Mouse (Mus musculus) cerebellum, postnatal 4 days (tissue): Measurements from ENCODE around the gene Col4a1.
A peak's percentile ranks its signal among the peaks of the same experiment; 100 is the strongest.

Source experiments
- DNase-seq, 2 experiments: peaks; one replicate each; pipeline ENCODE4 v3.0.0; 2022; ENCODE audit warnings: low spot score in 2 of 2, mixed read lengths in 1 of 2

Gene Col4a1

DNA sequence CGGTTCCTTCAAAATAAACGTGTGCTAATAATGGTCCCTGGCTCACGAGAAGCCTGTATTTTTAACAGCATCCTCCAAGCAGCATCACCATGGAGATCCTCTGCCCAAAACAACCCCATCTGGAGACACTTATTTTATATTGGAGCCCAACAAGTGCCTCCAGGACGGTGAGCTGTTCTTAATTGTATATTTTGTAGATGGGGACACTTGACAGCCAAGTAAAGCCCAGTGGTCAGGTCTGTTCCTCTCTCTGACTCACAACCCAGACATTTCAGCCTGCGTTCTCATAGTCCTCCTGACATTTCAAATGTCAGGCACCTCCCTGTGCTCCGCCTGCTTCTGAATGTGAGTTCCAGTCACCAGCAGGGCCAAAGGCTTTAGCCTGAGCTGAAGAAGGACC is 43.9 kb downstream of the Col4a1 start:
- no peak for DNase-seq

DNA sequence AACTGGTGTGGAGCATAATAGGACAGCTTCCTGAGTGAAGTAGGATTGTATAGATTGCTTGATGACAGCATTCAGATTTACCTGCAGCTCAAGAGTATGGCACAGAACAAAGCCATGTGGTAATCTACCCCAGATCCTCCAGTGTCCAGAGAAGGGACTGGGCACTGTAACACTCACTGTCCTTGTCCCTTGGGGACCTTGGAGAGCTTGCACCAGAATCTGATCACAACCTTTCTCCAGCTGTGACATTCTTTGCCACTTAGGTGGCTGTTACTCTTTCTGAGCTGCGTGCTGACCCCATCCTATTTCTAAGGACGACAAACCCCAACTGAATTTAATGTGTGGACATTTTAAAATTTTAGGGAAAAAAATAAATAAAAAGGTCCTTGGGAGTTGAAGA is 46.2 kb downstream of the Col4a1 start:
- no peak for DNase-seq

DNA sequence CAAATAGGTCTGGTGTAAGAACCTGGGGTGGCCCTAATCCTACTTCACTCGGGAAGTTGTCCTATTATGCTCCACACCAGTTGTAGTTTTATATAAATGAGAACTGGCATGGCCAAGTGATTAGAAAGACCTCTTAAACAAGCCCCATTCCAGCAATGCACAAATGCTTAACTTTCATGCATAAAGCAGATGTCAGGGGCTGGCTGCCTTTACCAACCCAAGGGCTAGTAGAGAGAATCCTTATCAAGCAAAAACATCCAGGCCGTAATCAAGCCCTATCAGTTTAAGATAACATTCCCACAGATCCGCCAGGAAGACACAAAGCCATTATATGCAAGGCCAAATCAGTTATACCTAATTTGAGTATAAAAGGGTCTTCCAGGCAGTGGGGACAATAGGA is 46.7 kb downstream of the Col4a1 start:
- DNase-seq = no peak

DNA sequence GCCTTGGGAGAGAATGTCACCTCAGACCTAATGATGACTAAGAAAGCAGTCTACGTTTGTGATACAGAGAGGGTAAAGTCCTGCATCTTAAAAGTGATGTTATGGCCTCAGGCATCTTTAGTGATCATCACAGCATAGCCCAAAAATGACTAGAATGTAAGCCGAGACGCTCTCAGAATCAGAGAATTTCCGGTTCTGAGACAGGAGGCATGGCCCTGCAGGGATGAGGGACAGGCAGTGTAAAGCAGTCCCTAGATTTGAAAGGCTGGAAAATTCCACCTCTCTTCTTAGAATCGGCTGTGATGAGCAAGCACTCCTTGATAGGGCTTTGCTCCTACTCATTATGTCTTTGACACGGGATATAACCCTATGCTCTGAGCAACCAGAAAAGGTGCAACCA is 48.8 kb downstream of the Col4a1 start:
- no peak for DNase-seq

DNA sequence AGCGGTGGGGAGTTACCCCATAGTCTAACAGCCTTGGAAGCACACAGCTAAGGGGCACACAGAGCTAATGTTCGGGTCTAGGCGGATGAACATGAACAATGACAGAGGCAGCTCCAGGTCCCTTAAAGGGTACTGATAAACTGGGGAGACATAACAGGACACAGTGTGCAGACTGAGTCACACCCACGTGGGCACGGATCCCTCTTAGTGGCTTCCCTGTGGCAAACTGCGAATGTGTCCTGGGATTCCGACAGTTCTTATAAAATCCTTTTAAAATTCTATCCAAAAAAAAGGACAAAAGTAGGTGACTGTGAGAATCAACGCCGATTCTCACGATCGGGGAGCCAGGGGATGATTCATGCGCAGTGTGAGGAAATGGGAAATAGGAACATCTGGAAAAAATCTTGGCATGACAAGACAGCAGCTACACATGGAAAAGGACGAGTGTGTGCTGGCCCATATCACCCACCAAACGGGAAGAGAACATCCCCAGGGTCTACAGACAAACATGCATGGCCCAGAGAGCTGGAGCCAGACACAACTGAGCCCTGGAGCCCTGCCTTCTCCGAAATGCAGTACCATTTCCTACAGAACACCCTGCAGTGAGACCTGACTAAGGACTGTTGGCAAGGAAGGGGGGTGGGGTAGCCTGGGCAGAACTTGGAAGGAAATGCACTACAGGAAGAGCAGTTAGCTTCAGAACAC is 50.4 kb downstream of the Col4a1 start:
- DNase-seq = no peak

DNA sequence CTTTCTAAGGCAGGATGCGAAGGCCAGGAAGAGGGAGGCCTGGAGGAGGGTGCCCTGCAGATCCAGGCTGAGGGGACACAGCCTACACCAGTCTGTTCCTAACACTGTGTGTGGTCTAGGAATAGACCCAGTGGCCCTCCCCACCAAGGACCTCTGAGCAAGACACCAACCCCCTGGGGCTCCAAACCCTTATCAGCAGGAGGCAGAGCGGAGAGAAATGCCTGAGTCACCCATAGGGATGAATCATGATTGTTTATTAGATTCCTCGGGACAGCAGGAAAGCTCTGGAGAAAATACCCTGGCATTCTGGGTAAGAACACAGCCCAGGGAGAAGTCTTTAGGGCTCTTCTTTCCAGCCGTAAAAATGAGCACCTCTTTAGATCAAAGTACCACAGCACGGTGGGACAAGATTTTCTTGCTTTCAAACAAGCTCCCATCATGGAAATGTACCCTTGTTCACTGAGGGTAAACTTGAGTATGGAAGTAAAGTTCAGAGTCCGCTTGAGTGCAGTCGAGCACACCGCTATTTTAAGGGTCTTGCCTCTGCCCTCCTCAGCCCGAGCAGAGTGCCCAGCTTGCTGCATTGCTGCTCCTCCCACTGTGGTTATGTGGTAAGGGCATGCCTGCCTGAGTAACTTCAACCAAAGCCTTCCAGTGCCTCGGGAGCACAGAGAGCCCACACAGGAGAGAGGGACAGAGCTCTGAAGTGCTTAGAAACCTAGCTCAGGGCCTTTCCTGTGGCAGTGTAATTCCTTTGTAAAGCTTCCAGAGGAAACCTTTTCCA is 52.6 kb downstream of the Col4a1 start:
- no peak for DNase-seq

DNA sequence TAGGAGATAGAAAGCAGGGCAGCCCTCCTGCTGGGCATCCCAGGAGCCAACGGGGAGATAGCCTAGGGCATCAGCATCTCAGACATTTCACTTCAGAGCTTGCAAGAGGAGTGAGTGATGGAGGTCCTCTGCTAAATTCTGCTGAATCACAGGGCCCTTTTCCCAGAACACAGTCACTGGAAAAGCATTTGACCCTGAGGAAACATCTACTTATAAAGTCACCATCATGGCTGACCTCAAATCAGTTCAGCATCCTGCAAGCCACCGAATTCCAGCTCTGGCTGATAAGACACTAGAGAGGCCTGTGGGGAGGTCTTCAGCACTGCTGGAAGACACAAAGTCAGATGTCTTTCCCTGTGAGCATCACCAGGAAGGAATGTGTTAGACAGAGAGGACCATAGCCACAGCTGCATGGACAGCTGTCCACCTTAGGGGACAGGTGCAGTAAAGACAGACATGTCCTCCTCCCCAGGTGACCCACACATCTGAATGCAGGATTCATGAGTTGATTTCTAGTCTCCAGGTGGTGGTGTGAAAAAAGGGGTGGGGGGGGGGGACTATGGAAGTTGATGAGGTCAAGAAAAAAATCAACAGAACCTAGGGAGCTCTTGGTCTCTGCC is 54.0 kb downstream of the Col4a1 start:
- DNase-seq = no peak

DNA sequence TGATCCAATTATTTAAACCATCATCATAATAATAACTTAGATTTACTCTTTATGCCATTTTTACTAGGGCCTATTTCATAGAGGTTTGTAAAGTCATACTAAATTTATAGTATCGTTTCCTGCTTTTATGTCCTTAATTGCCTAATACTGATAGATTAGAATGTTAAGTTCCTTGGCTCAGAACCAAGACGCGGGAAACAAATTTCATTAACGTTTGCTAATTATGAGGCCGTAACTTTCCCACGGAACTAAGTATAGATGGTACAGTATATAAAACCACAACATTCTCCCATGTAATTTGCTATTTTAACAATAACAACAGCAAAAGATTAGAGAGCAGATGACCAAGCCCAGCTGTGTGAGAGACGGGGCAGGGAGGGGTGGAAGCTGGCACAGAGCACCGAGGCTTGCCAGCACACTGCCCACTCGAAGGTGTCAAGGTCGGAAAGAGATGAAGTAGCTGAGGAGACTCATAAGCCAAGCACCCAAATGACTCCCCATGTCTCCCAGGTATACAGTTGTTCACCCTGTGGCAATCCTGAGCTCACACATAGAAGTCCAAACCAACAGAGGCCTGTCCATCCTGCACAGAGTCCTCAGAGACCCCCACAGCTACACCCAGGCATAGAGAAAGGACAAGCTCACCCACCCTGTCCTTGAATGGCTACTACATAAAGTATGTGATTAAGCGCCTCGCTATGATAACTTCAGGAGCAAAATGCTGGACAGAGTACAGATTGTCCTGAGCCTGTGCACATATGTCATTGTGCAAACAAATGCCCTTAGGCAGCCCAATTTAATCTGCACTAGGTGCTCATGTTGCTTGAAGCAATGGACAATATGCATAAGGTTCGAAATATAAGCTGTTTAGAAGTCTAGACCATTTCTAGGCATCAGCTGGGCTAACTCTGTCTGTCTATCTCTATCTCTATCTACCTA is 55.3 kb downstream of the Col4a1 start:
- no peak for DNase-seq

DNA sequence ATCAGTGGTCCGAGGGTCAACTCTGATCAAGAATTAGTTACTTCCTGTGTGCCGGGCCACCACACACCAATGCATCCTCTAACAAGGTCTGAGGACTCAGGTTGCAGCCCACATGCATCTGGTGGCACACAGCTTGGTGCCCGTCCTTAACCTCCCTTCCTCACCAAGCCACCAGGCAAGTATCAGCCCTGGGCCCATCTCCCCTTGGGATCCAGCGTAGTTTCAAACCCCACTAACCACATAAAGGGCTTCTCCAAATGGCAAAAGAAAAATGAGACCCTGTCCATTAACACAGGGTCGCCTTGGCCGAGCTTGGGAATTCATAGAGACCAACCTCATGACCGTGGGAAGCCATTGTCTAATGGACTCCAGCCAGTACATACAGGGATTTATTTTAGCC is 56.2 kb downstream of the Col4a1 start:
- no peak for DNase-seq

DNA sequence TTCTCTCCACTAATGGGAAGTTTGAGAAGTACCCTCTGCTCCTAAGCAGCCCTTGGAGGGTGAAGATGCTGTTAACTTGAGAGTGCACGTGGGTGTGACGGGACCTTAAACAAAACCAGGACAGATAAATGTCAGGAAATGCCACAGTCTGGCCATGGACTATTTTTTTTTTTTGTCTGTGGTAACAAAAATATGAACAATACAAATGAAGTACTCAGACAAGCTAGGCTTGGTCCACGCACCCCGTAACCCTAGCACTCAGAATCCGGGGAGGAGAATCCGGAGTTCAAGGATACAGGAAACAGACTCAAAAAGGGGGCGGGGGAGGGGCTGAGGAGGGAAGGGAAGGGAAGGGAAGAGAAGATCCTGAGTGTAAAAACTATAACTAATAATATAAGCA is 56.9 kb downstream of the Col4a1 start:
- no peak for DNase-seq

DNA sequence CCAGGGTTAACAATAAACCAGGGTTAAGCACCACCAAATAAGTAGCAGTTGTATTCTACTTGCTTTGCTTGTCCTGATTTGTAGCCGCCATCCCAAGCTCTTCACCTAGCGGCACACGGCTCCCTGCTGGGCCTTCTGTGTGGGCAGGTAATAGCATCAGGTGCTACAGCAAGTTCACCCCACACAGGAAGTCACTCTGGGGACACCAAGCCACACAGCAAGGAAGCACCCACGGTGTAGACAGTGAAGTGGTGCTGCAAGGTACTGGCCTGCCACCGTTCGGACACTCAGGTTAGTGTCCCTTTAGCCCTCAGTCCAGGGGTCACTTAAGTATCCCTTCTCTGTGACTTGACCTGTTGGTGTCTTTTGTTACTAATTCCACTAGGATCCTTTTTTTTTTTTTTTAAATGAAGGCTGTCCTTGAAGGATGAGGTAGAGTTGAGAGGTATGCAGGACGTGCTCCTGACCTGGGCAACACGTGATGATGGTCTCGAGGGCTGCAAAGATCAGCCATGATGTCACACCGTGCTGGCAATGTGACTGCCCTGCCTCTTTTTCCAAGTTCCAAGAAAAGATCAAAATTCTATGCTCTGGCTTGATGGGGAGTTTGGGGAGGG is 57.6 kb downstream of the Col4a1 start:
- no peak for DNase-seq

DNA sequence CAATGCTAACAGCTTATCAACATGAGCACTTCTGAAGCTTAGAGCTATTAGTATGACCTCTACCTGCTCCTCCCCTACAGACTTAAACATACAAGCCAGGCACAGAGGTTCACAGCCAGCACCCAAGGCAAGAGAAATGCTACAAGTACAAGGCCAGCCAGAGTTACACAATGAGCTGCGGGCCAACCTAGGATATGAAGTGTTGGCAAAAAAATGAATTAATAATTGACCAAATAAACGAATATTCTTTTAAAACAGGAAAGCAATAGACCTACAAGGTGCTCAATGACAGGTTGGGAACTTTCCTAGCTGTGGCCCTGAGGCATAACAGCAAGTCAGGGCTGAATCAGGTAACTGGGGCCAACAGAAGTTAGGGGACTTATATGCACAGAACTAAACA is 58.1 kb downstream of the Col4a1 start:
- no peak for DNase-seq

DNA sequence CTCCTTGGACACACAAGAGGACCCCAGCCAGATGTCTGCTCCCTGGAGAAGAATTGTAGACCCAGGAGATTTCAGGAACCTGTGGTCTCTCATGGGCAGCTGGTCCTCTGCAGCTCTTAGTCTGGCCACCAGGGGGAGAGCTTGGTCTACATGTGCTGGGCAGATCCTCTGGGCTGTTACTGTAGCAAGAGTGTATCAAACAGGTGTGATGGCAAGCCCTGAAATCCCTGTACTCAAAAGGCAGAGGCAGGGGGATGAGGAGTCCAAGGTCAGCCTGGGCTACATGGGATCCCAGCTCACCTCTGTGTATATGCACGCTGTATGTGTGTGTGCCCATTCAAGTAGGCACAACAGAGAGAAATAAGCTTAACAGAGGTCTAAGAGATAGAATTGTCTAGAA is 59.1 kb downstream of the Col4a1 start:
- peak; percentile 79 to 87 for DNase-seq

DNA sequence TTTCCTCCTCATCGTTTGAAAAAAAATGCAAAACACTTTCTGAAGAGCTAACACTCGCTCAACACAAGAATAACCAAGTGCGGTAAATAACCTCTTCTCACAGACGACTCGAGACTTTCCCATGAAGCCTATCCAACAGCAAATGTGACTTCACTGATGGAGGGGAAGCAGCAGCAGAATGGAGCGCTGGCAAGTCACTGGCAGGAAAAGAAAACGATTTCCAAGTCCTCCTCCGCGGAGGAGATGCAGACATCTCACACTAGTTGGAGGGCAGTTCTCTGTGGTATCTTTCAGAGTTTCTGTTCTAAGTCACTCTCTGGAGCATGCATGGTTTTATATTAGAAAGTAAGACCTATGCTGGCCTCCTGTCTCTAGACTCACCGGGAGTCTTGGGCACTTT is 59.6 kb downstream of the Col4a1 start:
- DNase-seq = no peak

DNA sequence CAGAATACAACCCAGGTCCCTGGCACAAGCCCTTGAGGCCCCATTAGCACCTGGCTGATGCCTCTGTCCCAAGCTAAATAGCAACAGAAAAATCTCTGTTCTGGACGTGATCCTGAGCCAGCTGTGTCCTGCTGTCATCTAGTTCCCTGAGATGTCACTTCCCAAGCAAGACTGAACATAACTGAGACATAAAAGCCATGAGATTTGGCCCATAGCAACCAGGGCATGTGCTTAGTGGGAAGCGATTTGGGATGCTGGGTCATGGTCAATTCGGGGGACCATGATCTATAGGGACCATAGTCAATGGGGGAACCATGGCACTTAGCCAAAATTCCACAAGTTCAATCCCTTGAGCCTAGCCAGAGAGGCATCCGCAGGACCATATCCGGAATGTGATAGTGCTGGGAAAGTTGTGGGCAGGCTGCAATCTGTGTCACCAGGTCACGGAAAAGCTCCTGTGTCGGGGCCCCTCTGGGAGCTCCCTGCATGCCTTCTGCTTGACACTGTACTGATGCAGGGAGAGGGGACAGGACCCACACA is 60.3 kb downstream of the Col4a1 start:
- DNase-seq = no peak

DNA sequence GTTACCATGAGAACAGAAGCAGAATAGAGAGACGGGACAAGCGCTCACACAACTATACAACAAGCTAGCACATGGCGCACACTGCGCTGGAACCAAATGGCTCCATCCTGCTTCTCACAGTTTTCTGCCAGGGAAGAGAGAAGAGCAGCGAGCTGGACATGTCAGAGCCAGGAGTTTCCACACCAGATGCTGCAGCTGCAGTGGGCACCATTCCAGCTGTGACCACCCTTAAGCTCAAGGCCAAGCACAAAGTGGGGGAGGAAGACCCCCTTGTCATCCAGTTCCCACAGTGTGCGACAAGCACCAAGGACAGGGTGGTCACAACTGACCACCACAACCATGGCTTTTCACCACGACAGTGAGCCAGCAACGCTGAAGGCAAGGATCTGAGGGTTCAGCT is 62.5 kb downstream of the Col4a1 start:
- no peak for DNase-seq

DNA sequence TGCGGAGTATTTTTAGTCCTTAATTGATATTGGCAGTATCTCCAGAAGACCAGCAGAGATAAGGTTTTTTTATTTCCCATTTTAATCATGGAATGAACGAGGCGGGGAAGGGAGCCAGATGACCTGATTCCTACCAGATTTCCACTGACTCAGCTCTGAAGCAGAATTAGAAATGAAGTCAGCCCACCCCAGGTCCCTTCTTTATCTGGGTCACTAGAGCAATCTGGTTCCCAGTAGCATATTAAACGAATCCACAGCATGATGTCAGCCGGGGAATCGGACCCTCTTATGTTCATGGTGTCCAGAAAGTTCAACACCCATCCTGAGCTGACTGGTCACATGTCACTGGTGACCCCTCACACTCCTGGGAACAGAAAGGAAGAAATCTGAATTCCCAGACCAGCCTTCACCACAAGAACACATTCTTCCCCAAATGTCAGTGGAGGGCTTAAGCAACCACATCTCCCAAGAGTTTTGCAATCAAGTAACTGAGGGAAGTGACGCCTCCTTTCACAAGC is 63.0 kb downstream of the Col4a1 start:
- DNase-seq = no peak

DNA sequence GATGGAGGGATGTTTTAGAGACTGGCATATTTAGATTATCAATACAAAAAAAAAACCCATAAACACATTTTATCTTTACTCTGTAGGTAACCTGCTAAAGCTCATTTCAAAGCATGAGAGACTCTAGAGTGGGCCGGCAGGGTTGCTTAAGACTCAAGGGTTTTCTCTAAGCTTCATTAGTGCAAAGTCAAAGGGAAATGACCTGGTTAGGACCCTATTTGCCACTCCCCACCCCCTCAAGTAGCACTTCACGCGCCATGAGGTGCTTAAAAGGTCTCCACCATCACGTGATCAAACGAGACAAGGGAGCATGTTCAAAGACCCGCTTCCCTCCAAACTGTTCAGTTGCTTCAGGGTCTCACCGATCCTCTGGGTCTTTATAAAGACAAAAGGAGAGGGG is 63.9 kb downstream of the Col4a1 start:
- no peak for DNase-seq

DNA sequence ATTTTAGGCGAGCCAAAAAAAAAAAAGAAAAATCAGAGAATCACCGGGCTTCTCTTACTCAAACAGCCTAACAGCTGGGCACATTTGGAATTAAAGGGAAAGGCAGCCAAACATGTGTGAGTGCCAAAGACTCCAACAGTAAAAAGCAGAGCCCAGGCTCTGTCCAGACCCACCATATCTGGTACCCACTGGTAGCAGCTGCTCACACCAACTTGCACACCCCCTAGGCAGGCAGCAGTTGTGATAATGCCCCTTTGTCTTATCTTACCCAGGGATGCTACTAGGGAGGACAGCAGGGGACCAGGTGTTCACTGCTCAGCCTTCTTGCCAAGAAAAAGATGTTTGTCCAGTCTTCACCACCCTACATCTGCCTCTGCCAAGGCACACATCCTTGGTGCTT is 71.1 kb downstream of the Col4a1 start:
- DNase-seq = no peak

DNA sequence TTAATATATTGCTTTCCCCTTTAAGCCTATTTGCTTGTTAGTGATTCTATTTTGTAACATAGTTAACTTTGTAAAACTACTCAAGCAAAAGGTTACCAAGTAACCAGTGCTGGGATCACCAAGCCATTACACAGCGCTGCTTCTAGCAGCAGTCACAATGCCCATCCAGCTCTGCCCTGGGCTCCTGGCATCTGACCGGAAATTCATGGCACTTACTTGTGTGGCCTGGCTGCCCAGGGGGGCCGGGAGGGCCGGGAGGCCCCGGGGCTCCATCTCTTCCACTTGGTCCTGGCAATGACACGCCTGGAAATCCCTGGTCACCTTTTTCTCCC is 77.8 kb downstream of the Col4a1 start:
- no peak for DNase-seq
